Mouse (Mus musculus) gastrocnemius, adult 8-10 months (tissue): ENCODE measurements around the gene Tmem238. TPM values are rescaled to one million over a fixed set of nuclear protein-coding genes. Genes with fewer than 3 reads are reported as not detected.

Experiments used
- DNase-seq, 2 experiments: peaks; one replicate each; pipeline ENCODE4 v3.0.0; 2022; ENCODE audit warnings: low spot score in 2 of 2
- total RNA-seq, 4 experiments: library from RNA; stranded (reverse); gene quantifications; 2 replicates each; pipeline ENCODE4 v1.2.4; 2022

Gene Tmem238
- total RNA-seq, 4 experiments from 2014 or later = 6.0 to 12.3 (median 7.4) TPM

GRCm38 (mm10) chr7:4747156-4747899 is 42.1 kb downstream of the Tmem238 start:
- no peak for DNase-seq

GRCm38 (mm10) chr7:4746326-4746980 is 43.0 kb downstream of the Tmem238 start:
- DNase-seq = no peak

- no peak for DNase-seq
These were observed 44.6 kb downstream of the Tmem238 start for GRCm38 (mm10) chr7:4744886-4745285.

GRCm38 (mm10) chr7:4743354-4743753 is 46.1 kb downstream of the Tmem238 start:
- DNase-seq = no peak

GRCm38 (mm10) chr7:4742482-4742819 is 47.0 kb downstream of the Tmem238 start:
- DNase-seq = no peak

- no peak for DNase-seq
These were observed 47.6 kb downstream of the Tmem238 start for GRCm38 (mm10) chr7:4741672-4742481.

GRCm38 (mm10) chr7:4741151-4741550 is 48.3 kb downstream of the Tmem238 start:
- DNase-seq = peak; percentile 23 to 41

GRCm38 (mm10) chr7:4740309-4740727 is 49.1 kb downstream of the Tmem238 start:
- DNase-seq = no peak

- DNase-seq = peak; percentile 98
These were observed 49.7 kb downstream of the Tmem238 start, which contains the start of gene Kmt5c for GRCm38 (mm10) chr7:4739544-4740275. Kmt5c (plus strand) TSS chr7:4740115.

- no peak for DNase-seq
These were observed 50.4 kb downstream of the Tmem238 start for GRCm38 (mm10) chr7:4739041-4739543.

Other genes starting within 250 kb of the Tmem238 start
- gene Syt5, start 242.1 kb downstream of the Tmem238 start, total RNA-seq = under 1 TPM in 1 of 4 experiments, not detected in 3; 0.15 TPM
- gene Ptprh, start 185.6 kb downstream of the Tmem238 start, total RNA-seq = not detected
- gene Tmem86b, start 158.2 kb downstream of the Tmem238 start, total RNA-seq = 1 to 10 TPM; 1.4 to 2.3 (median 2.0) TPM
- 10 to 100 TPM; 48.2 to 53.4 (median 49.4) TPM for gene Ppp6r1, start 130.6 kb downstream of the Tmem238 start, total RNA-seq
- gene Hspbp1, start 104.6 kb downstream of the Tmem238 start, total RNA-seq = 10 to 100 TPM; 23.4 to 28.8 (median 24.4) TPM
- gene Brsk1, start 99.1 kb downstream of the Tmem238 start, total RNA-seq = under 1 TPM; 0.13 to 0.49 (median 0.39) TPM
- not detected for gene Tmem150b, start 64.4 kb downstream of the Tmem238 start, total RNA-seq
- gene Kmt5c, start 49.5 kb downstream of the Tmem238 start, total RNA-seq = 1 to 10 TPM; 3.5 to 5.2 (median 4.8) TPM
- gene Cox6b2, start 36.6 kb downstream of the Tmem238 start, total RNA-seq = not detected
- gene Fam71e2, start 18.4 kb downstream of the Tmem238 start, total RNA-seq = not detected
- not detected for gene Il11, start 6.8 kb downstream of the Tmem238 start, total RNA-seq
- not detected for gene Tmem190, start 6.7 kb downstream of the Tmem238 start, total RNA-seq
- 100 to 1,000 TPM; 347 to 558 (median 433) TPM for gene Rpl28, start 3.2 kb upstream of the Tmem238 start, total RNA-seq
- gene Ube2s, start 22.9 kb upstream of the Tmem238 start, total RNA-seq = 100 to 1,000 TPM in 1 of 4 experiments, 10 to 100 TPM in 3; 92.3 to 102 (median 95.8) TPM
- not detected for gene Shisa7, start 55.0 kb upstream of the Tmem238 start, total RNA-seq
- gene Isoc2b, start 80.6 kb upstream of the Tmem238 start, total RNA-seq = 1 to 10 TPM; 3.5 to 5.0 (median 3.8) TPM
- gene Isoc2a, start 87.5 kb upstream of the Tmem238 start, total RNA-seq = 10 to 100 TPM; 23.6 to 32.4 (median 28.2) TPM
- under 1 TPM in 3 of 4 experiments, not detected in 1; 0.29 to 0.81 (median 0.48) TPM for gene Gm36210, start 116.9 kb upstream of the Tmem238 start, total RNA-seq
- 10 to 100 TPM in 2 of 4 experiments, 1 to 10 TPM in 2; 8.3 to 10.7 (median 9.7) TPM for gene Zfp628, start 125.6 kb upstream of the Tmem238 start, total RNA-seq
- gene Nat14, start 132.4 kb upstream of the Tmem238 start, total RNA-seq = 1 to 10 TPM; 4.2 to 5.2 (median 4.6) TPM
- gene Ssc5d, start 136.1 kb upstream of the Tmem238 start, total RNA-seq = 1 to 10 TPM; 1.9 to 4.6 (median 2.5) TPM
- gene Sbk2, start 174.8 kb upstream of the Tmem238 start, total RNA-seq = 10 to 100 TPM; 55.4 to 88.7 (median 62.8) TPM
- 1 to 10 TPM in 3 of 4 experiments, under 1 TPM in 1; 0.58 to 1.6 (median 1.1) TPM for gene Sbk3, start 181.5 kb upstream of the Tmem238 start, total RNA-seq
- gene Zfp579, start 206.5 kb upstream of the Tmem238 start, total RNA-seq = 1 to 10 TPM; 7.1 to 9.8 (median 8.7) TPM
- gene Zfp524, start 224.8 kb upstream of the Tmem238 start, total RNA-seq = 10 to 100 TPM in 2 of 4 experiments, 1 to 10 TPM in 2; 8.3 to 11.7 (median 10.2) TPM
- gene Fiz1, start 225.0 kb upstream of the Tmem238 start, total RNA-seq = 10 to 100 TPM; 22.4 to 25.7 (median 24.6) TPM
- gene Gm44973, start 225.8 kb upstream of the Tmem238 start, total RNA-seq = not detected
- gene Zfp865, start 230.7 kb upstream of the Tmem238 start, total RNA-seq = 10 to 100 TPM; 12.4 to 16.3 (median 13.7) TPM
- not detected for gene Ccdc106, start 230.9 kb upstream of the Tmem238 start, total RNA-seq
- not detected for gene 4632433K11Rik, start 244.5 kb upstream of the Tmem238 start, total RNA-seq
- 1 to 10 TPM; 2.3 to 3.0 (median 2.7) TPM for gene Zfp784, start 248.8 kb upstream of the Tmem238 start, total RNA-seq